Comparison of ENCODE assay signal across 16 mouse cellular contexts in the genomic region with DNA sequence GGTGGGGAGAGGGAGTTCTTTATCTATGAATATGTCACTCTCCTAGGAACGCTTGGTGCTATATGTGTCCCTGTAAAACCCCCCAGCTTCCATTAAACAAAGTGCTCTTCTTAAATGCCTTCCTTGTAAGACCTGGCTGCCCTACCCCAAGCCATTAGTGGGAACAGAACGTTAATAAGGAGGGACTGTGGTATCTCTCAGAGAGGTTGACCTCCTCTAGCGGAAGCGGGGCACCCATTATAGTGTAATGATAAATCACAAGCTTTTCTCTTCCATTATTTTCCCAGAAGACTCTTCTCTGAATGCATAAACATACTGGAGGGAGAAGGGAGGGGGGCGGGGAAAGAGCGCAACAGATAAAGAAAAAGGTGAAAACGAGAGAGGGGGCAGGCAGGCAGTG.
DNase-seq lines count a peak whose midpoint lies in the region; ATAC-seq and TF ChIP-seq lines count a peak whose summit lies in the region.
"Had no signal": no experiment of that assay in that cellular context is flagged by ENCODE, and none has a peak within 500 bp of the region (broad histone marks: within the 10 kb centered on the region; RNA-seq: fewer than 3 reads in every experiment).

No protein-coding gene starts in this region.

- no peak overlapping the region for H3K9ac ChIP-seq in heart, embryonic 12.5 days
- H3K9ac ChIP-seq in kidney, postnatal 0 days (ENCODE audit: low read depth, low read length) = no peak overlapping the region
- H3K9ac ChIP-seq: heart, embryonic 15.5 days; hindbrain, embryonic 15.5 days; limb, embryonic 15.5 days; liver, postnatal 0 days had no signal

- H3K9me3 ChIP-seq in heart, embryonic 12.5 days (replicated peaks) = no peaks in the 10 kb centered on the region
- H3K9me3 ChIP-seq in kidney, postnatal 0 days (replicated peaks; ENCODE audit: low read length) = no peaks in the 10 kb centered on the region
- H3K9me3 ChIP-seq: heart, embryonic 15.5 days; hindbrain, embryonic 15.5 days; limb, embryonic 15.5 days had no signal

- H3K4me3 ChIP-seq in heart, embryonic 12.5 days = no peak overlapping the region
- no peak overlapping the region for H3K4me3 ChIP-seq in kidney, postnatal 0 days (replicated peaks; ENCODE audit: low read depth, low read length)
- H3K4me3 ChIP-seq: heart, embryonic 15.5 days; hindbrain, embryonic 15.5 days; limb, embryonic 15.5 days had no signal

- peak overlapping the region; percentile 30 for H3K4me2 ChIP-seq in heart, embryonic 12.5 days
- 0 out of 2 replicates have a peak overlapping the region, but pooled peaks have one; percentile 8 for H3K4me2 ChIP-seq in kidney, postnatal 0 days (ENCODE audit: low read length)
- H3K4me2 ChIP-seq: heart, embryonic 15.5 days; hindbrain, embryonic 15.5 days; limb, embryonic 15.5 days had no signal

- no peaks in the 10 kb centered on the region for H3K36me3 ChIP-seq in heart, embryonic 12.5 days
- no peaks in the 10 kb centered on the region for H3K36me3 ChIP-seq in kidney, postnatal 0 days (ENCODE audit: insufficient read depth, low read length)
- H3K36me3 ChIP-seq: heart, embryonic 15.5 days; hindbrain, embryonic 15.5 days; limb, embryonic 15.5 days had no signal

- H3K4me1 ChIP-seq in heart, embryonic 12.5 days (replicated peaks) = no peaks in the 10 kb centered on the region; the same call in 1 of the 2 replicates
- no peaks in the 10 kb centered on the region for H3K4me1 ChIP-seq in kidney, postnatal 0 days (replicated peaks; ENCODE audit: insufficient read depth, low read length)
- H3K4me1 ChIP-seq: heart, embryonic 15.5 days; hindbrain, embryonic 15.5 days; limb, embryonic 15.5 days had no signal

- TF ChIP-seq CTCF in kidney, postnatal 0 days (IDR thresholded peaks at IDR 0.05; ENCODE audit: low read depth) = no peak

- DNase-seq in embryo, embryonic 11 days = peak; percentile 26
- DNase-seq in embryo, embryonic 10 days (ENCODE audit: low spot score) = no peak
- no peak for DNase-seq in heart, adult 11 months
- DNase-seq in kidney, postnatal 0 days (ENCODE audit: low spot score) = no peak
- no peak for DNase-seq in kidney, postnatal 14 days
- peak; percentile 5 for DNase-seq in retina, postnatal 1 day
- no peak for DNase-seq in retina, embryonic 14.5 days (ENCODE audit: low spot score)
- DNase-seq: cerebellum, adult 9-11 months; gastrocnemius, postnatal 25 days; kidney, adult 9 months; layer of hippocampus, postnatal 36 days; liver, postnatal 0 days had no signal

- no peak for ATAC-seq in heart, embryonic 12.5 days (ENCODE audit: insufficient number of reproducible peaks, low FRiP score)
- no peak for ATAC-seq in kidney, postnatal 0 days (replicated peaks; ENCODE audit: low FRiP score, low read depth)
- ATAC-seq: liver, postnatal 0 days had no signal

- no peak overlapping the region for H3K27ac ChIP-seq in heart, embryonic 12.5 days (ENCODE audit: poor library complexity, severe bottlenecking)
- no peak overlapping the region for H3K27ac ChIP-seq in kidney, postnatal 0 days
- H3K27ac ChIP-seq: heart, embryonic 15.5 days; hindbrain, embryonic 15.5 days; limb, embryonic 15.5 days had no signal

- 48% methylated on average over 7 of the region's 7 CpGs for WGBS in heart, embryonic 12.5 days
- WGBS in kidney, postnatal 0 days = 55% methylated on average over 7 of the region's 7 CpGs

- H3K27me3 ChIP-seq in heart, embryonic 12.5 days (replicated peaks) = no peaks in the 10 kb centered on the region
- no peaks in the 10 kb centered on the region for H3K27me3 ChIP-seq in kidney, postnatal 0 days (ENCODE audit: insufficient read depth, low read length)
- H3K27me3 ChIP-seq: heart, embryonic 15.5 days; hindbrain, embryonic 15.5 days; limb, embryonic 15.5 days had no signal

Comparison
In these comparisons a context has a peak if more than half of its experiments do, and no peak if none do; other contexts are left out.
1. DNase-seq: peak in embryo, embryonic 11 days (single experiment) and retina, postnatal 1 day (single experiment); none in embryo, embryonic 10 days (single experiment), heart, adult 11 months (single experiment), kidney, postnatal 0 days (single experiment), kidney, postnatal 14 days (single experiment) and retina, embryonic 14.5 days (single experiment).